Mouse (Mus musculus) MEL (cell line): ENCODE results near the gene Ntn1. TPM values are rescaled to one million over a fixed set of nuclear protein-coding genes. Genes with fewer than 3 reads are reported as not detected.

Experiments used
- DNase-seq: peaks from one replicate; pipeline ENCODE4 v3.0.0; 2011; ENCODE audit warnings: low read depth, low spot score
- H3K27ac ChIP-seq: 2 replicates; pipeline ENCODE4 v1.5.1; 2012; ENCODE audit warnings: low read depth, mild to moderate bottlenecking, control low read depth, low read length, moderate library complexity; ENCODE audit not compliant: control insufficient read depth
- H3K27me3 ChIP-seq, 2 experiments: fragments of 150-350 bp in 1 of 2; sonication (generic) in 1 of 2; 2 replicates each; pipeline ENCODE4 v1.6.1; 2012; ENCODE audit warnings: low read length in 2 of 2, mild to moderate bottlenecking in 2 of 2, improper control_type of control experiment in 1 of 2, moderate library complexity in 1 of 2; ENCODE audit not compliant: insufficient read depth in 2 of 2, control insufficient read depth in 1 of 2
- H3K36me3 ChIP-seq, 2 experiments: 2 replicates each; pipeline ENCODE4 v1.6.1; 2012 to 2014; ENCODE audit warnings: low read length in 2 of 2, improper control_type of control experiment in 1 of 2, inconsistent platforms in 1 of 2, mild to moderate bottlenecking in 1 of 2; ENCODE audit not compliant: insufficient read depth in 2 of 2, control insufficient read depth in 1 of 2
- H3K4me1 ChIP-seq, 2 experiments: fragments of 150-350 bp in 1 of 2; sonication (generic) in 1 of 2; 2 replicates each; pipeline ENCODE4 v1.6.1; 2012; ENCODE audit warnings: low read length in 2 of 2, improper control_type of control experiment in 1 of 2, mild to moderate bottlenecking in 1 of 2; ENCODE audit not compliant: insufficient read depth in 2 of 2, control insufficient read depth in 1 of 2
- H3K4me3 ChIP-seq, 2 experiments: fragments of 150-350 bp in 1 of 2; sonication (generic) in 1 of 2; 2 replicates each; pipeline ENCODE4 v1.5.1; 2012; ENCODE audit warnings: low read depth in 2 of 2, low read length in 2 of 2, mild to moderate bottlenecking in 2 of 2, moderate library complexity in 2 of 2, control low read depth in 1 of 2, improper control_type of control experiment in 1 of 2; ENCODE audit not compliant: control insufficient read depth in 1 of 2, insufficient read depth in 1 of 2
- H3K79me2 ChIP-seq: 2 replicates; pipeline ENCODE4 v1.6.1; 2012; ENCODE audit warnings: mild to moderate bottlenecking, low read length, moderate library complexity; ENCODE audit not compliant: control insufficient read depth, poor library complexity, insufficient read depth
- H3K9ac ChIP-seq: 2 replicates; pipeline ENCODE4 v1.6.1; 2012; ENCODE audit warnings: low read depth, mild to moderate bottlenecking, control low read depth, low read length, moderate library complexity; ENCODE audit not compliant: control insufficient read depth, poor library complexity, severe bottlenecking
- H3K9me3 ChIP-seq: fragments of 150-350 bp; sonication (generic); replicated peaks from 2 replicates; pipeline ENCODE4 v1.6.1; 2012; ENCODE audit warnings: mild to moderate bottlenecking, low read length, improper control_type of control experiment, moderate library complexity; ENCODE audit not compliant: insufficient read depth
- BHLHE40 ChIP-seq: IDR thresholded peaks from 2 replicates; pipeline ENCODE4 v1.6.1; 2012; ENCODE audit warnings: low read depth, mild to moderate bottlenecking, inconsistent platforms, low read length, improper control_type of control experiment, borderline replicate concordance
- CTCF ChIP-seq, 3 experiments: IDR thresholded peaks in 2 of 3; conservative IDR thresholded peaks in 1 of 3; 2 replicates each; pipeline ENCODE4 v1.5.1; 2011 to 2012; ENCODE audit warnings: low read length in 3 of 3, low read depth in 2 of 3, mild to moderate bottlenecking in 2 of 3, improper control_type of control experiment in 1 of 3, inconsistent platforms in 1 of 3, mixed read lengths in 1 of 3, moderate library complexity in 1 of 3; ENCODE audit not compliant: control insufficient read depth in 1 of 3, insufficient read depth in 1 of 3, poor library complexity in 1 of 3, severe bottlenecking in 1 of 3
- E2F4 ChIP-seq: IDR thresholded peaks from 2 replicates; pipeline ENCODE4 v1.6.1; 2011; ENCODE audit warnings: low read depth, low read length, improper control_type of control experiment, borderline replicate concordance
- ELF1 ChIP-seq: IDR thresholded peaks from 2 replicates; pipeline ENCODE4 v1.6.1; 2014; ENCODE audit warnings: low read depth, mild to moderate bottlenecking, inconsistent platforms, low read length, improper control_type of control experiment, moderate library complexity
- ETS1 ChIP-seq: IDR thresholded peaks from 2 replicates; pipeline ENCODE4 v1.6.1; 2012; ENCODE audit warnings: low read depth, mild to moderate bottlenecking, inconsistent platforms, low read length, improper control_type of control experiment, moderate library complexity
- GATA1 ChIP-seq: IDR thresholded peaks from 2 replicates; pipeline ENCODE4 v1.6.1; 2011; ENCODE audit warnings: low read depth, low read length, improper control_type of control experiment
- JUND ChIP-seq: IDR thresholded peaks from 2 replicates; pipeline ENCODE4 v1.6.1; 2011; ENCODE audit warnings: low read depth, mild to moderate bottlenecking, improper control_type of control experiment, low read length
- KAT2A ChIP-seq: conservative IDR thresholded peaks from 2 replicates; pipeline ENCODE4 v1.6.1; 2012; ENCODE audit warnings: low read depth, low read length, improper control_type of control experiment, inconsistent platforms
- MAFK ChIP-seq: IDR thresholded peaks from 2 replicates; pipeline ENCODE4 v1.6.1; 2011; ENCODE audit warnings: low read depth, mild to moderate bottlenecking, low read length, improper control_type of control experiment, borderline replicate concordance
- MAX ChIP-seq: IDR thresholded peaks from 2 replicates; pipeline ENCODE4 v1.6.1; 2011; ENCODE audit warnings: low read length, improper control_type of control experiment
- MAZ ChIP-seq: IDR thresholded peaks from 2 replicates; pipeline ENCODE4 v1.6.1; 2012; ENCODE audit warnings: low read depth, mild to moderate bottlenecking, inconsistent platforms, low read length, improper control_type of control experiment
- MXI1 ChIP-seq: IDR thresholded peaks from 2 replicates; pipeline ENCODE4 v1.6.1; 2011; ENCODE audit warnings: mild to moderate bottlenecking, low read depth, low read length, improper control_type of control experiment
- MYC ChIP-seq: IDR thresholded peaks from 2 replicates; pipeline ENCODE4 v1.6.1; 2011; ENCODE audit warnings: low read depth, mild to moderate bottlenecking, low read length, improper control_type of control experiment, moderate library complexity
- POLR2A ChIP-seq, 2 experiments: IDR thresholded peaks; 2 replicates each; pipeline ENCODE4 v1.6.1; 2011 to 2012; ENCODE audit warnings: low read length in 2 of 2, mild to moderate bottlenecking in 2 of 2, control low read depth in 1 of 2, improper control_type of control experiment in 1 of 2, low read depth in 1 of 2, moderate library complexity in 1 of 2; ENCODE audit not compliant: control insufficient read depth in 1 of 2, insufficient read depth in 1 of 2, poor library complexity in 1 of 2
- RAD21 ChIP-seq: IDR thresholded peaks from 2 replicates; pipeline ENCODE4 v1.6.1; 2011; ENCODE audit warnings: mild to moderate bottlenecking, low read depth, low read length, improper control_type of control experiment
- RCOR1 ChIP-seq: IDR thresholded peaks from 2 replicates; pipeline ENCODE4 v1.6.1; 2012; ENCODE audit warnings: low read depth, mild to moderate bottlenecking, inconsistent platforms, low read length, improper control_type of control experiment
- SIN3A ChIP-seq: IDR thresholded peaks from 2 replicates; pipeline ENCODE4 v1.6.1; 2012; ENCODE audit warnings: low read length, improper control_type of control experiment, inconsistent platforms
- SMC3 ChIP-seq: IDR thresholded peaks from 2 replicates; pipeline ENCODE4 v1.6.1; 2011; ENCODE audit warnings: low read depth, low read length, improper control_type of control experiment
- TAL1 ChIP-seq: IDR thresholded peaks from 2 replicates; pipeline ENCODE4 v1.6.1; 2012; ENCODE audit warnings: mild to moderate bottlenecking, inconsistent platforms, low read length, moderate library complexity, mixed read lengths
- TBP ChIP-seq: IDR thresholded peaks from 2 replicates; pipeline ENCODE4 v1.8.0; 2011; ENCODE audit warnings: low read depth, low read length, improper control_type of control experiment
- TCF12 ChIP-seq: IDR thresholded peaks from 2 replicates; pipeline ENCODE4 v1.6.1; 2014; ENCODE audit warnings: low read depth, mild to moderate bottlenecking, inconsistent platforms, low read length, improper control_type of control experiment, moderate library complexity
- UBTF ChIP-seq: IDR thresholded peaks from 2 replicates; pipeline ENCODE4 v1.6.1; 2012; ENCODE audit warnings: low read depth, mild to moderate bottlenecking, inconsistent platforms, low read length, improper control_type of control experiment, moderate library complexity, borderline replicate concordance; ENCODE audit not compliant: insufficient read depth
- USF2 ChIP-seq, 2 experiments: IDR thresholded peaks; 2 replicates each; pipeline ENCODE4 v1.6.1; 2011 to 2012; ENCODE audit warnings: improper control_type of control experiment in 2 of 2, low read length in 2 of 2, borderline replicate concordance in 1 of 2, inconsistent platforms in 1 of 2, low read depth in 1 of 2, mild to moderate bottlenecking in 1 of 2; ENCODE audit not compliant: insufficient read depth in 1 of 2
- ZKSCAN1 ChIP-seq: IDR thresholded peaks from 2 replicates; pipeline ENCODE4 v1.6.1; 2012; ENCODE audit warnings: low read depth, mild to moderate bottlenecking, inconsistent platforms, low read length, improper control_type of control experiment, moderate library complexity
- ZNF384 ChIP-seq: IDR thresholded peaks from 2 replicates; pipeline ENCODE4 v1.6.1; 2012; ENCODE audit warnings: low read depth, mild to moderate bottlenecking, inconsistent platforms, low read length, improper control_type of control experiment
- polyA plus RNA-seq, 2 experiments: library from polyadenylated mRNA; stranded (reverse) in 1 of 2; unstranded in 1 of 2; fragments of >175 nt in 1 of 2; fragments of >200 nt in 1 of 2; gene quantifications; 2 replicates each; pipeline versions ENCODE4 v1.2.1 to v1.2.4; 2012; ENCODE audit warnings: low replicate concordance in 2 of 2, low read depth in 1 of 2; ENCODE audit not compliant: insufficient read length in 2 of 2, insufficient read depth in 1 of 2, missing spikeins in 1 of 2
- total RNA-seq: library from RNA; depleted of rRNA; stranded (reverse); fragments of 300-350 nt; gene quantifications from 2 replicates; pipeline ENCODE4 v1.2.3, GENCODE M21; 2012

The Ntn1 gene
- total and polyA plus RNA-seq, 3 experiments, result not detected

- Histone ChIP-seq H3K4me3 (no peak overlapping the region), H3K9me3 (no peaks in the 10 kb centered on the region), H3K27me3 (no peaks in the 10 kb centered on the region; a peak in 1 of 4 replicates), H3K9ac (no peak overlapping the region), H3K36me3 (no peaks in the 10 kb centered on the region), H3K4me1 (no peaks in the 10 kb centered on the region), H3K79me2 (no peaks in the 10 kb centered on the region), H3K27ac (no peak overlapping the region)
- TF ChIP-seq ELF1, result no peak
- TF ChIP-seq TBP, result no peak
- no peak for TF ChIP-seq RAD21
- no peak for TF ChIP-seq RCOR1
- no peak for TF ChIP-seq ZKSCAN1
- TF ChIP-seq TAL1, result no peak
- no peak for TF ChIP-seq GATA1
- no peak for TF ChIP-seq MAZ
- no peak for TF ChIP-seq ETS1
- no peak for TF ChIP-seq MAX
- no peak for TF ChIP-seq UBTF
- no peak for TF ChIP-seq MXI1
- no peak for TF ChIP-seq SIN3A
- no peak for TF ChIP-seq USF2 (IDR thresholded peaks at IDR 0.05; ENCODE audit: borderline replicate concordance in 1 of 2, insufficient read depth in 1 of 2, low read depth in 1 of 2, low read length in 2 of 2)
- no peak for TF ChIP-seq CTCF (IDR thresholded peaks at IDR 0.05 in 2 of 3, conservative IDR thresholded peaks at IDR 0.05 in 1 of 3; ENCODE audit: control insufficient read depth in 1 of 3, insufficient read depth in 1 of 3, low read depth in 2 of 3, low read length in 3 of 3, poor library complexity in 1 of 3, severe bottlenecking in 1 of 3)
- TF ChIP-seq KAT2A, result no peak
- TF ChIP-seq ZNF384, result no peak
- no peak for DNase-seq
Measured at GRCm38 (mm10) chr11:68226654-68227057, 174.0 kb downstream of the Ntn1 start.

GRCm38 (mm10) chr11:68223143-68223542, 177.5 kb downstream of the Ntn1 start:
- Histone ChIP-seq H3K4me3 (no peak overlapping the region), H3K9me3 (no peaks in the 10 kb centered on the region), H3K27ac (no peak overlapping the region), H3K4me1 (no peaks in the 10 kb centered on the region), H3K79me2 (no peaks in the 10 kb centered on the region), H3K9ac (no peak overlapping the region), H3K36me3 (no peaks in the 10 kb centered on the region), H3K27me3 (no peaks in the 10 kb centered on the region; a peak in 1 of 4 replicates)
- TF ChIP-seq BHLHE40, result no peak
- TF ChIP-seq CTCF (IDR thresholded peaks at IDR 0.05 in 2 of 3, conservative IDR thresholded peaks at IDR 0.05 in 1 of 3; ENCODE audit: control insufficient read depth in 1 of 3, insufficient read depth in 1 of 3, low read depth in 2 of 3, low read length in 3 of 3, poor library complexity in 1 of 3, severe bottlenecking in 1 of 3), result no peak
- no peak for TF ChIP-seq UBTF
- no peak for TF ChIP-seq TCF12
- TF ChIP-seq JUND, result no peak
- no peak for TF ChIP-seq MAX
- no peak for TF ChIP-seq E2F4
- no peak for TF ChIP-seq MAFK
- TF ChIP-seq POLR2A (IDR thresholded peaks at IDR 0.05; ENCODE audit: control insufficient read depth in 1 of 2, insufficient read depth in 1 of 2, low read depth in 1 of 2, low read length in 2 of 2, poor library complexity in 1 of 2), result no peak
- TF ChIP-seq SMC3, result no peak
- no peak for TF ChIP-seq USF2 (IDR thresholded peaks at IDR 0.05; ENCODE audit: borderline replicate concordance in 1 of 2, insufficient read depth in 1 of 2, low read depth in 1 of 2, low read length in 2 of 2)
- no peak for TF ChIP-seq MYC
- no peak for TF ChIP-seq MAZ
- no peak for DNase-seq
